Mouse (Mus musculus) MN1 (cell line): ENCODE results near the gene Eif4a2.

Experiments
- DNase-seq: peaks from one replicate; pipeline ENCODE4 v3.0.0-alpha.2; 2016; ENCODE audit warnings: low spot score

Eif4a2 gene

GRCm38 (mm10) chr16:23140911-23141310 lies 33.7 kb downstream of the Eif4a2 start:
- no peak for DNase-seq

- DNase-seq: no peak
Observed at GRCm38 (mm10) chr16:23144326-23144725, 37.1 kb downstream of the Eif4a2 start.

GRCm38 (mm10) chr16:23145211-23145610 lies 38.0 kb downstream of the Eif4a2 start:
- DNase-seq: no peak

GRCm38 (mm10) chr16:23146280-23146679 lies 39.0 kb downstream of the Eif4a2 start, which contains the start of gene Adipoq:
Gene Adipoq (plus strand): TSS chr16:23146536.
- DNase-seq: no peak

GRCm38 (mm10) chr16:23148936-23149335 lies 41.7 kb downstream of the Eif4a2 start:
- DNase-seq: no peak

GRCm38 (mm10) chr16:23149396-23149795 lies 42.2 kb downstream of the Eif4a2 start:
- no peak for DNase-seq

- DNase-seq: peak; percentile 44
Observed at GRCm38 (mm10) chr16:23151423-23151822, 44.2 kb downstream of the Eif4a2 start.

- no peak for DNase-seq
Observed at GRCm38 (mm10) chr16:23154261-23154660, 47.0 kb downstream of the Eif4a2 start.

GRCm38 (mm10) chr16:23157013-23157412 lies 49.8 kb downstream of the Eif4a2 start:
- no peak for DNase-seq

GRCm38 (mm10) chr16:23158292-23158691 lies 51.0 kb downstream of the Eif4a2 start:
- no peak for DNase-seq

GRCm38 (mm10) chr16:23158957-23159356 lies 51.7 kb downstream of the Eif4a2 start:
- no peak for DNase-seq

GRCm38 (mm10) chr16:23159749-23160148 lies 52.5 kb downstream of the Eif4a2 start:
- DNase-seq: peak; percentile 6

- no peak for DNase-seq
Observed at GRCm38 (mm10) chr16:23162116-23162515, 54.9 kb downstream of the Eif4a2 start.
